Mouse (Mus musculus): Measurements from ENCODE around the gene Olfr902.
"Not testable (repeated sequence)": the region's sequence is repeated elsewhere in the genome, so short reads cannot be mapped to it uniquely, and the experiment has no call there.

The Olfr902 gene

DNA sequence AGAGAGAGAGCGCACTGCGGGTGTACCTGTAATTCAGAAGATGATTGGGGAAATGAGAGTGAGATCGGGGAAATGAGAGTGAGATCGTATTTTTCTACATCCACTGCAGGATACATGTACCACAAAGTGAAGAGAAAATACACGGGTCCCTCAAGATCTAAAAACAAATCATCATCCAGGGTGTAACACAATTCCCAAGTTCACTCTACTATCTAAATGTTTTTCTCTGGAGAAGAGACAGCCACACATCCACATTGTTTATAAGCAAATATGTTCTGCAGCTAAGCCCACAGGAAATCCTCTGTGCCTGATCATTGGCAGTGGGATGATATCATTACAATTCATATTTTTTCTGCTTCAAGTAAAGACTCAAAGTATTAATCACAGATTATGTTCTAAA, at the start of gene Olfr902:
Gene Olfr902 (plus strand): TSS at position 301 of the 400 bp plus-strand sequence.
- no peak for DNase-seq

DNA sequence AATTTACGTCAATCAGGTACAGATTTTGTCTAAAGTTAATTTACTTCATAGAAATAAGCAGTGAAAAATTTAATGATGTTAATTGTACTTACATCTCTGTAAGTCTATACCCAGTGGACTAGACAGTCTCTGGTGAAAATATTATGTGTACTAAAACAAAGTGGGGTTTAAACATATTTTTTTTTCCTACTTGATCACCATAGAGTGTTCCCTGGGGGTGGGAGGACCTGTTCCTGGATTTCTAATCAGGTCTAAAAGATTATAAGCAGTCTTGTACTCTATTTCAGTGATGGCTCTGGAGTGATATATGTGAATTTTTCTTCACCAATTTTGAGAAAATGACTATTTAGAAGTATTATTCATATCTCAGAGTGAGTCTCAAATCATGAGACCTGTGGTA, 46.1 kb upstream of the Olfr902 start, which contains the start of gene Olfr147:
Gene Olfr147 (plus strand): TSS at position 301 of the 400 bp plus-strand sequence.
- DNase-seq: no peak

- not testable (repeated sequence) for DNase-seq
Measured at GRCm38 (mm10) chr9:38407502-38407901, 40.0 kb upstream of the Olfr902 start.

GRCm38 (mm10) chr9:38413502-38413901, 34.0 kb upstream of the Olfr902 start:
- DNase-seq: not testable (repeated sequence)

GRCm38 (mm10) chr9:38423801-38424200, 23.7 kb upstream of the Olfr902 start:
- no peak for DNase-seq

GRCm38 (mm10) chr9:38427026-38427425, 20.4 kb upstream of the Olfr902 start:
- DNase-seq: no peak

DNA sequence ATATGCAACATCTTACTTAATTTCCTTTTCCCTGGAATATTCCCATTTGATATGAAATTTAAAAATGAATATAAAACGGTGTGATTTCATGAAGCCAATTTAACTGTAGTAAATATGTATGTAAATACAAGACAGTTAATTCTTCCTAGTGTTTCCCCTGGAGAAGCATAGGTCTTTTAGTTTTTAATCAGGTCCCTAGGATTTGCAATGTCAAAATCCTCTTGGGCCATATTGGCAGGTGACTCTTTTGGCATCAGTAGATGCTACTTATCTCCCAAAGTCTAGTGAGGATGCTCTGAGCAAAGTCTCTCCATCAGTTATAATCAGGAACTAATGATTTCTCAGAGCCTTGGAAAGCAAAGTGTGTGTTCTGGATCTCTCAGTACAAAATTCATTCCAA, 18.3 kb upstream of the Olfr902 start, which contains the start of gene Olfr901:
Gene Olfr901 (plus strand): TSS at position 301 of the 400 bp plus-strand sequence.
- no peak for DNase-seq

DNA sequence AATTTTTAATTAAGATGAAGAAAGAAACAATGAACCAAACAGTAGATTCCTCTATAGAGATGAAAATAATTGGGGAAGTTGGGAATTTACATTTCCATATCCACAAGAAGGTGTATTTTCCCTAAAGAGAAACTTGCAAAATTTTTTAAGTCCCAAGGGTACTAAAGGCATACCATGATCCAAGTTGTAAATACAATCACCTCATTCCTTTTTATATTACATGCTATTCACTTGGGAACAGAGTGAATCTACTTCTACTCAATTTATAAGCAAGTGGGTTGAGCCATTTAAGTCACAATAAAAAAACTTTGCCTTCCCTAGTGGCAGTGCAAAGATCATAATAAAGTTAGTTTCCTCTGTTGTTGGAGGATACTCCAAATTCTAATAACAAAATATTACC, 15.4 kb downstream of the Olfr902 start, which contains the start of gene Olfr904:
Gene Olfr904 (plus strand): TSS at position 301 of the 400 bp plus-strand sequence.
- no peak for DNase-seq

DNA sequence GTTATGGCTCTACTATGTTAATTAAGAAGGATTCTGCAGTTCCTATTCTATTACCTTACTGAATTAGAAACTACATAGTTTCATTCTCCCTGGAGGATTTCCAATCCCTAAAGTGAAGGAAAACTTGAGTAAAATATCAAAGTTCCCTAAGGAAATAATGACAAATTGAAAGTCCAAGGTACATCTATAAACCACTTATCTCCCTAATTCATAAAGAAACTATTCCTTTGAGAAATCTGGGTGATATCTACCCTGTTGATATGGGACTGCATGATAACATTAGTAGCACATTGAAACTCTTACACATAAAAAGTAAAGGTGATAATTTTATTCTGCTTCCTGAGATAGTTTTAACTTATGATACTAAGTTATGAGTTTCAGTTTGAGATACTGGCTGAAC, 23.4 kb downstream of the Olfr902 start, which contains the start of gene Olfr905:
Gene Olfr905 (plus strand): TSS at position 301 of the 400 bp plus-strand sequence.
- DNase-seq: no peak

DNA sequence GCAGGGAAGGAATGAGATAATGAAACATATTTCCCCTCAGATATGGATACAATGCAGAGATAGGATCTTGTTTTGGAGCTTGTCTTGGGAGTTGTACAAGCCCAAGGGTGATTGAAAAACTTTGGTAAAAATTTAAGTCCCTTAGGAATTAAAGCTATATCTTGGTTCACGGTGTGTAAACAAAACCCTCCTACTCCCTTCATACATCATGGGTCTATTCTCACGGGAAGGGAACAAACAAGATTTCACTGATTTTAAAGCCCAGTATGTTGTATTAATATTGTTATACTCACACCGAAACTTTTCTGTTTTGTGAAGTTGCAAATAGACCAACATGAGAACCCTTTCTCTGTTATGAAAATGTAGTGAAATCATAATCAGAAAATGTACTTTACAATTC, 39.3 kb downstream of the Olfr902 start, which contains the start of gene Olfr906:
Gene Olfr906 (plus strand): TSS at position 301 of the 400 bp plus-strand sequence.
- no peak for DNase-seq

GRCm38 (mm10) chr9:38495501-38495900, 48.0 kb downstream of the Olfr902 start, which contains the start of gene Olfr907:
Gene Olfr907 (plus strand): TSS chr9:38495801.
- DNase-seq: no peak
